Mouse (Mus musculus) cerebral cortex, adult 2 months (tissue): ENCODE results near the gene Ech1.

Experiments
- WGBS: fragments of 180-500 bp; shearing (Covaris S2); methylation state at CpG from one replicate; pipeline ENCODE4 v1.1.7; 2018; 5-methylcytosine and 5-hydroxymethylcytosine counted together

Ech1 gene

DNA sequence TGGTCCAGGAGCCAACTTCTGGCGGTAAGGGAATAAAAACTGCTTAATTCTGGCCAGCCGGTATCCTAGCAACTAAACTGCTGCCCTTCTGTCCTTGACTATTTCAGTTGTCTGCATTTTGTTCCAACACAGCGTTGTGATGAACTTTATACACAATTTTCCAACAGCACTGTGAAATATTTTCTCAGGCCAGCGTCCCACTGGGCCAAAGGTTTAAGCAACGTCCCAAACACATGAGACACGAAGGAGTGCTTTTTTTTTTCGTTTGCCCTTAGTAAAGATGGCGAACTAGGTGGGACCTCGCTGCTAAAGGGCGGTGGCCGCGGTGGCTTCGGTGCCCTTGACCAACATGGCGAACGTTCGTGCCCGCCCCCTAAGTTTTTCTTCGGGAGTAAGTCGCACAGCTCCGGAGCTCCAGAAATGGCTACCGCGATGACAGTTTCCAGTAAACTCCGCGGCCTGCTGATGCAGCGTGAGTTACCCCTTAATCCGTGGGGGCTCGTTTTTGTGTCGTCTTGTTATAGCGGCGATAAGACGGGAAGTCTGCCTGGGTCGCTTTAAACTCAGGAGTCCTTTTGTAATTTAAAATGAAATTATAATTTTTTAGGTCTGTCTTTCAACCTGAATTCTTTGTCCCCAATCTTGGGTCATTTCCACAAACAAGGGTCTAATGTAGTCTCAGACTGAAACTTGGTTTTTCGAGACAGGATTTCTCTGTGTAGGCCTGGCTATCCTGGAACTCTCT, at the start of gene Ech1:
TSS of gene Ech1 (plus strand) at position 277 of the 745 bp plus-strand sequence.
- WGBS = 2% methylated on average over 33 of the region's 33 CpGs

DNA sequence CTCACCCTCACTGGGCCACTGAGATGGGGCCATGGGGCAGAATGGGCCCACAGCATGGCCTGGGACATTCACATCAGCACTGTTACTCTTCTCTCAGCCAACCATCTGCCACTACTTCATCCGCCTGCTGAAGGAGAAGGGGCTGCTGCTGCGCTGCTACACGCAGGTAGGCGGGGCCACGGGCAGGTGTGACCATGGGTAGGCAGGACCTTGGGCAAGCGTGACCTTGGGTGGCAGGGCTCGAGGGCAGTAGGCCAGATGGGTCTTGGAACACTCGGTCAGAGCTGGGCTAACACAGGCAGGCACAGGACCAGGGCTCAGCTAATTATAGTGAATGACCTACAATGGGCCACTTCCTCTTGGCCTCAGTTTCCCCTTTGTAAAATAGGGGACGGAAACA, 46.2 kb upstream of the Ech1 start:
- WGBS = 78% methylated on average over 9 of the region's 9 CpGs

DNA sequence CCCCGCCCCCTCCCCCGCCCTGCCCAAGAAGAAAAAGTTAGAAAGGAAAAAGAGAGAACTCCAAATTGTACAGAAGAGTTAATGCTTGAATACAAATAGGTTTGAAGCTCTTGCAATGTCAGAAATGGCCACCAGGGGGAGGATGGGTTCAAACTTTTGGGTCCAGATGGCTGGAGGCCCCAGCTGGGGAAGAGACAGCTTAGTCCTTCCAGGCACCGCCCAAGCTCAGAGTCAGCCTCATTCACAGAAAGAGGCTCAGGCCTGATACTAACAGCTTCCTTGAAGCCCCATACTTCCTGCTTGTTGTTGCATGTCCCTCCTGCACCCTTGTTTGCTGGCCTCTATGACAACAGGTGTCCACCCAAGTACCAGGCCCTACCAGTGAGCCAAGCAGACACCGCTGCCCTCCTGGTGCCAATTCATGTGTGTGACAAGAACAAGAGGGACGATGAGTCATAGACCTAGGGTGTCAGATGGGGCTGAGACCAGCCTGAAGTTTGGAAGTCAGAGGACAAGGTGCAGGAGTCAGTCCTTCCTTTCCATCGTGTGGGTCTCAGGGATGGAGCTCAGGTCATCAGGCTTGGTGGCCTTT, 44.9 kb upstream of the Ech1 start:
- WGBS = 38% methylated on average over 6 of the region's 6 CpGs

DNA sequence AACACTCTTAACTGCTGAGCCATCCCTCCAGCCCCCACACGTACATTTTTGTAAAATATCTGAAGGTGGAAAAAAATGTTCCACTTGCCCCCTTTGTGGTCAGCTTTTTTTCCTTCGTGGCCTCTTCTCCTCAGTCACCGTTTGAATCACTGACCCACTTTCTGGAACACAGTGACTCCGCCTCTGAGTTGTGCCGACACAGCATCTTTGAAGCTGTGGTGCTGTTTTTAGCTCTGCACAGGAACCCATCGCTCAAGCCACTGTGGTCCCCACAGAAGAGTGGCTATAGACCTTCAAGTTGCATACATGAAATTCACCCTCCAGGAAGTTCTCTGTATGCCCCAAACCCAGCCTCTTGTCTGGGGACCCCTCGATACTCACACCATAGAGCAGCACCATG, 44.2 kb upstream of the Ech1 start:
- WGBS = 37% methylated on average over 7 of the region's 7 CpGs

DNA sequence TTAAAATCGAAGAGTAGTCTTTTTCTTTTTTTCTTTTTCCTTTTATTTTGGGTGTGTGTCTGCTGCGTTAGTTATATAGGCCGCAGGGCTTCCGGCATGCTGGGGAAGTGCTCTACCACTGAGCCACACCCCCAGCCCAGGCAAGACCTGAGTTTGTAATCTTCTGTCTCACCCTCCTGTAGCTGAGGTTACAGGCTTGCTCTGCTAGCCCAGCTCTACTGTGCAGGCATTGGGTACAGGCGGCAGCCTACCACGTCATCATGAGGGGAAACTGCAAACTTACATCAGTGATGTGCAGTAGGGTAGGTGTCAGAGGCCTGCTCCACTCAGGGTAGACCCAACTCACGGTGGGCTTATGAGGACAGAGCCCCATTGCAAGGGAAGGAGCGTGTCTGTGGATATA, 43.8 kb upstream of the Ech1 start:
- WGBS = 75% methylated on average over 8 of the region's 8 CpGs

DNA sequence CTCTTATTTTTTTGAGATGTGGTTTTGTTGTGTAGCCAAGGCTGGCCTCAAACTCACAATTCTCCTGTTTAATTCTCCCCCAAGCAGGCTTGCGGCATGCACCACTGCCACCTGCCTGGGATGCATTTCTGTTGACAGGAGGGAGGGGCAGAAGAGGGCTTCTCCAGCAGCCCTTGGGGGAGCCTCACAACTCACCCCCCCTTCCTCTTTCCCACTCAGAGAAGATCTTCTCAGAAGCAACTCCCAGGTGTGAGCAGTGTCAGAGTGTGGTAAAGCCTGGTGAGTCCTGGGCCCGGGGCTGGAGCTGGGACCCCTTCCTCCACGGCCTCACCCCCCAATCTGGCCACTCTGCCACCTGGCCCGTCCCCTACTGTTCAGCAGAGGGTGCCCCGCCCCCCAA, 39.9 kb upstream of the Ech1 start:
- 84% methylated on average over 5 of the region's 5 CpGs for WGBS

DNA sequence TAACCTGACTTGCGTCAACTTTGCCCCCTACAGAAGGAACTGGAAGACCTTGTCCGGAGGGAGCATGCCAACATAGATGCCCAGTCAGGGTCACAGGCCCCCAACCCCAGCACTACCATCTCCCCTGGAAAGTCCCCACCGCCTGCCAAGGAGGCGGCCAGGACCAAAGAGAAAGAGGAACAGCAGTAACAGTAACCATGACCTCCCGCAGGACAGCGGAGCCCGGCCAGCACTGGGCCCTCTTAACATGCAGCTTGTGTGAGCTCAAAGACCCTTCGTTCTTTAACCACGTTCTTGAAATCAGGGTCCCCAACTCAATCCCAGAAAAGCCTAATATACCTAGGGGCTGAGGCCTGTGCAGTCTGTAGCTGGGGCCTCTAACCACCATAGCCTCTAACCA, 37.1 kb upstream of the Ech1 start:
- WGBS = 91% methylated on average over 9 of the region's 9 CpGs

DNA sequence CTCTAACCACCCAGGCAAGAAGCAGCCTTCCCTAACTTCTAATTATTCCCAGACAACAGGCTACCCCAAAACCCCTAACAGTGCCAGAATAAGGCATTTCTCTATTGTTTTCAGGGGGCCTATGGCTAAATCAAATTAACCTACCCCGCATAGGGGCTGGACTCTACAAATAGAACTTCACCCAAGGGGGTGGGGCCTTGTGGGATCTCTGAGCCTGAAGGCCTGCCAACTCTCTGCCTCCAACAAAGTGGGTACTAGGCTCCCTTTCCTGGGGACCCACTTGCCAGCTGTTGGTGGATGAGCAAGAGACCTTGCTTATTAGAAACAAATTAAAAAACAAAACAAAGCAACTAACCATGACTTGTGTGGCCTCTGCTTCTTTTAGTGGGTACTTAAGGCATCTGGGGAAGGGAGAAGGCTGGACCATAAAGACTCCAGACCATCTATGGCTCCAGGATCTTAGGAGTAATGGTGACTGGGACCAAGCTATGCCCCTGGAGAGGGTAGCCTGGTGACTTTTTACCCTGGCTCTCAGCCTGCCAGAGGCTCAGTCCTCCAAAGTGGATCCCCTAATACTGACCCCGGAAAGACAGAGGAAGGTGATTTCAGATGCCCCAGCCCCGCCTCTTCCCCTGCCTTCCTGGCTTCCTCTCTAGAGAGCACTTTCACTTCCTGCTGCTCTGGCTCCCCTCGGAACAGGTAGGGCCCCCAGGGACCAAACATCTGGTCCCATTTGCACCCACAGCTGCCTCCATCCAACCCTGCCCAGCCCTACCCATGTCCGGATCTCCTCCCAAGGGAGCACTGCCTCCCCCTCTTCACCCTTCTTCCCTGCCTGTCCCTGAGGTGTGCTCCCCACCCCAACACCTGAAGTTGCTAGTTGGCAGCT, 36.5 kb upstream of the Ech1 start, which contains the start of gene Rinl:
TSS of gene Rinl (plus strand) at position 663 of the 889 bp plus-strand sequence.
- WGBS = 80% methylated on average over 5 of the region's 5 CpGs

DNA sequence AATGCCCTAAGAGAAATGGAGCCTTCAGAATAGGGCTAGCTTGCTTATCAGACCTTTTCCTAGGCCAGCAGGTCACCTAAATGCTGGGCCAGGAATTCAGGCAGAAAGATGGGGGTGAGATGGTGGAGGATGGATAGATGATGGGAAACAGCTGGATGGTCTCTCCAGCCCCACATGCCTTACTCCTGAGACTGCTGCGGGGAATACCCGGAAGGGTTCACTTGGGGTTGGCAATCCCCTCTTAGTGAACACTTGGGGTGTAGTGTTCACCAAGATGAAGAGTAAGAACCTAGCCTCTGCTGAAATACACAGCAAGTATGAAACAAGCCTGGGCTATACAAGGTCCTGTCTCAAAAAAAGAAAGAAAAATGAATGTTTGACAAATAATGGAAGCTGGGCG, 35.8 kb upstream of the Ech1 start:
- WGBS = 93% methylated on average over 3 of the region's 3 CpGs

DNA sequence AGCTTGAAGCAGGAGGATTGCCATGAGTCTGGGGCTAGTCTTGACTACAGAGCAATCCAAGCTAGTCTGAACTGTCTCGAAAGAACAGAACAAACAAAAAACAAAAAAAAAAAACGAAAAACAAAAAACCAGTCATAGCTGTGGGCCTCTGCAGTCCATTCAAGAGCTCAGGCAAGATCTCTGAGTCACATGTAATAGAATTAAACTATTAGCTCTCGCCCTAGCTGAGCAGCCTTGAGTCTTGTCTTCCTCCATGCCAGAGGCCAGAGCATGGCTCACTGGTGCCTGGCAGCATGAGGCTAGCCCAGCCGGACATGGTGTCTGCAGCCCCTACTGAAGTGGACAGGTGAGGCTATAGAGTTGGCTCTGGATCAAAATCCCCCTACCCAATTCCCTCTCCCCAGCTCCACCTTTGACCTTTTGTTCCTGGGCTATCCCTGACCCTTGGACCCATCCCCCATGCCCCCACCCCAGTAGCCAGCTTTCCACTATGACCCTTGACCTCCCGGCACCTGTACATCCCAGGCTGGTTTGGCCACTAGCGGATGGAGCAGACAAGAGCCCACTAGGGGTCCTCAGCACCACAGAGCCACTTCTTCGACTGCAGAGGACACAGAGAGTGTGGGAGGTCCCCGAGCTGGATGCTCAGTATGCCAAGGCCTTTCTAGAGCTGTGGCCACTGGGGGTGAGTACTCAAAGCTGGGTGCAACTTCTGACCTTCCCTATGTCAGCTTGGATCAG, 34.8 kb upstream of the Ech1 start:
- WGBS = 64% methylated on average over 8 of the region's 8 CpGs

DNA sequence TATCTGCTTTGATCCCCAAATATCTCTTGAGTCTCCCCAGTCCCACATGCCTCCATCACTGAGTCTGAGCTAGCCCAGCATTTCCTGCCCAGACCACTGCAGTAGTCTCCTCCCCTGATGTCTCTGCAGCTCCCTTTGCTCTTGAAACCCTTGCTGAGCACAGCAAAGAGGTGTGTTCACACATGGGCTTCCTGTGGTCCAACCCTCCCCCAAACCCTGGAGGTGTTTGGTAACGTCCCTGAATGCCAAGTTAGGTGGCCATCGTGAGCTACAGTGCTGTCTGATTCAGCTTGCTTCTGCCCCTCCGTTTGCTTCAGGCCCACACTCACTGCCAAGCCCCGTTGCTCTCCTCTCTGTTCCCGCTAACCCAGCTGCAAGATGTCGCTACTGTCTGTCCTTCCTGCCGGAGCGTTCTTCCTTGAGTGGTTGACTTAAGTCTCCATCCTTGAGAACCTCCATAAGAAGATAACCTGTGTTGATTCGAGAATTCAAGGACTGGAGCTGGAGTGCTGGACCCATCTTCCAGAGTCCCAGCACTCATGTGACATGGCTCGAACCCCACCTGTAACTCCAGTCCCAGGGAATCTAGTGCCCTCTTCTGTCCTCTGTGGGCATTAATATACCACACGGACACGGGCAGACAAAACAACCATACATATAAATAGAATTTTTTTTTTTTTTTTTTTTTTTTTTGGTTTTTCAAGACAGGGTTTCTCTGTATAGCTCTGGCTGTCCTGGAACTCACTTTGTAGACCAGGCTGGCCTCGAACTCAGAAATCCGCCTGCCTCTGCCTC, 32.4 kb upstream of the Ech1 start:
- 72% methylated on average over 14 of the region's 14 CpGs for WGBS

DNA sequence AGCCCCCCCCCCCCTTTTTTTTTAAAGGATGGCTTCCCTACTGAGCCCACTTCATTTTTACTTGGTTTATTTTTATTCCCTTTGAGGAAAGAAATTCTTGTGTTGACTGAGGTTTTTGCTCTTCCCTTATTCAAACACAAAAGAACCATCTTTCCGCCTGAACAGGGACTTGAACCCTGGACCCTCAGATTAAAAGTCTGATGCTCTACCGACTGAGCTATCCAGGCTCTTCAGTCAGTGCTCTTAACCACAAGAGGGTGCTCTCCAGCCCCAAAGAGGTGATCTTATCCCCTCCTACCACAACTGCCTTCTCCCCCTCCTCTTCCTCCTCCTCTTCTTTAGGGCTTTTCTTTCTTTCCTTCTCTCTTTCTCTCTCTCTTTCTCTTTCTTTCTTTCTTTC, 31.2 kb upstream of the Ech1 start:
- WGBS = 36% methylated on average over 2 of the region's 2 CpGs

DNA sequence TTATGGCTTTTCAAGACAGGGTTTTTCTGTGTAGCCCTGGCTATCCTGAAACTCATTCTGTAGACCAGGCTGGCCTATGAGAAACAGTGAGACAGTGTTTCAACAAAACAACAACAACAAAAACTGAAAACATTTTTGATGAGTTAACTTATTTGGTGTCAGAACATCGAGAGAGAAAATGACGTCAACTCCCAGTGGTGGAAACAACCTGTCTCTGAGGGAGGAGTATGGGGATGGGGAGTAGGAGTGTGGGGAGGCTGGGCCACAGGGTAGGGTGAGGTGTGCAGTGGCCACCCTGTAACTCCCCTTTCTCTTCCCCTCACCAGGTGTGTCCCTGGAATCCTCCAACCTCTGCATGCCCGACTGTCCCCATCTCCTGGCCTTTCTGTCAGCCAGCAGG, 30.5 kb upstream of the Ech1 start:
- WGBS = 91% methylated on average over 3 of the region's 3 CpGs

DNA sequence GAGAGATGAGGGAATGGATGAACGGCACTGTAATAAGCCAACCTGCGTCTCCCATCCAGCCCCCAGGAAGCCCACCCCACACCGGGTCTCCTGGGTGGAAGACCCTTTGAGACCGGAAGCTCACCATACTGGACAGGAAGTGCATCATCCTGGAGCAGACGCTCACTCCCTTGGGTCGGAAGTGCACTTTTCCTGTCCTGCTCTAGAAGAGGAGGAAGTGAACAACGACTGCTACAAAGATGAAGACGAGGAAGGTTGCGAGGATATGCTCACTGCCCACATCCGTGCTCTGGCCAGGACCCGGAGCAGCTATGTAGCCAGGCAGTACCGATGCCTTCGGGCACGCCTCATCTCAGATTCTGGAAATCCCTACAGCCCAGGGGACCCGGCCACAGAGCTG, 29.2 kb upstream of the Ech1 start:
- 72% methylated on average over 15 of the region's 15 CpGs for WGBS

DNA sequence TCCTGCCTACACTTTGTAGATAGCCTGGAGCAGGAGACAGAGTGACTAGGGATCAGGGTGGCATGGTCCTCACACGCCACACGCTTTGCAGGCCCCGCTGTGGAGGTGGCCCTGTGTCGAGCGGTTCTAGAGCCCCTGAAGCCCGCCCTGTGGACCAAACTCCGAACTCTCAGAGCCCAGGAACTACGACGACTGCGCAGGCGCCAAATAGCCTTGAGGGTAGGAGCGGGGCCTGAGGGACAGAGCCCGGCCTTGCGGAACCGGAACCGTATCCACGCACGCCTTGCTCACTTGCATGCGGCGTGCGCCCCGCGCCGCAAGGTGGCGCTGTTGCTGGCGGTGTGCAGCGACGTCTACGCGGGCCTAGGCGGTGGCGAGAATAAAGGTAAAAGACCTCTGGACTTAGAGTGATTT, 28.4 kb upstream of the Ech1 start:
- WGBS = 14% methylated on average over 32 of the region's 32 CpGs

DNA sequence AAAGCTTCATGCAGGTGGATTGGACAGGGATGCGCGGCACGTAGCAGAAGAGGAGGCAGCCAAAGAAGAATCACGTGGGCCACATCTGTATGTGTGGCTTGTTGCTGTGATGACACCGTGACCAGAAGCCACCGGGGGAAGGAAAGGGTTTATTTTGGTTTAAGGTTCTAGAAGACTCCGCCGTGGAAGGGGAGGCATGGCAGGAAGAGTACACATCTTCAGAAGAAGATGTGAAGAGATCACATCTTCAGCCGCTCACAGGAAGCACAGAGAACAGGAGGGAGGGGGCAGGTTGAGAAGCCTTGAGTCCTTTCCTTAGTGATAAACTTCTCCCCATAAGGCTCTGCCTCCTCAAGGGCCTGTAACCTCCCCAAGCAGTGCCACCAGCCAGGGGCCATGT, 25.0 kb upstream of the Ech1 start:
- 94% methylated on average over 9 of the region's 9 CpGs for WGBS

DNA sequence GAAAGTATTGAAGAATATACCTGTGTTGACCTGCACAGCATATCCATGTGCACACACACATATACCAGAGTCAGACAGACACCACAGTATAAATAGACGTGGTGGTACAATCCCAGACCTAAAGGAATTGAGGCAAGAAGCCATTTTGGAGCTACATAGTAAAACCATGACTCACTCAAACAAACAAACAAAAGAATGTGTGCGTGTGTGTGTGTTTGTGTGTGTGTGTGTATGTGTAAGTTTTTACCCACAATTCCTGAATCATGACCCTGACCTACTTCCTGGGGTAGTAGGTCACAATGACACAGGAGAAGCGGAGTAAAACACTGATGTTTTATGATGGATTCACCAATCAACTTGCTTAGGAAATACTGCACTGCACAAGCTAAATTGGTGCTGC, 23.6 kb upstream of the Ech1 start:
- 43% methylated on average over 3 of the region's 3 CpGs for WGBS

DNA sequence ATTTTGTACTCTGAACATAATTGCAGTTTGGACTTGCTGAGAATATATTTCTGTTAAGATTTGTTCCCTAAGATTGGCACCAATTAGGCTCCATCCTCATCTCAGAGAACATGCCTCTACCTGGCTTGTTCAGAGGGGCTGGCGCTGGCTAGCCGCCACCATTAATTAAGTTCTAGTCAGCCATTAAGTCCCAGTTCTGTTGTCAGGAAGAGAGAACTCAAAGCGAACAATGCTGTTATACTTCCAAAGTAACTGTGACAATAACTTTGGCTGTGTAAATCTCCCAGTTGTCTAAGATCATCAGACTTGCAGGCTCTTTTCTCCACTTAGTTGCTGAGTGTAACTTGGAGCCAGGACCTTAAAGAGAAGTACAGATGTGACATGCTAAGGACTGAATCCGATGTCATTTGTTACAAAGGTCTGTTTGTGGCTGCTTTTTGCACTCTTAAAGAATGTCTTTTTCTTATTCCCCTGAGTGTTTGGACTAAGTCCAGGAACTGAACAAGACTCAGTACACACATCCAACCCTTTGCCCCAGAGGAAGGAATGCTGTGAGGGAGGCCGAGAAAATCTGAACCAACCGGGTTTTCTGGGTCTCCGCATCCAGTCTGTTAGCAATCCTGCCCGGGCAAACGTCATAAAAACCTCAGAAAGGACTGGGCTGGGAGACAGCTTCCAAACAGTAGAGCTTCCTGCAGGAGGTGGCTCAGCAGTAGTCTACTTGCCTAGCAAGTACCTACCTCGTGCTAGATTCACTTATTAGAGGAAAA, 22.9 kb upstream of the Ech1 start:
- WGBS = 20% methylated on average over 10 of the region's 10 CpGs

DNA sequence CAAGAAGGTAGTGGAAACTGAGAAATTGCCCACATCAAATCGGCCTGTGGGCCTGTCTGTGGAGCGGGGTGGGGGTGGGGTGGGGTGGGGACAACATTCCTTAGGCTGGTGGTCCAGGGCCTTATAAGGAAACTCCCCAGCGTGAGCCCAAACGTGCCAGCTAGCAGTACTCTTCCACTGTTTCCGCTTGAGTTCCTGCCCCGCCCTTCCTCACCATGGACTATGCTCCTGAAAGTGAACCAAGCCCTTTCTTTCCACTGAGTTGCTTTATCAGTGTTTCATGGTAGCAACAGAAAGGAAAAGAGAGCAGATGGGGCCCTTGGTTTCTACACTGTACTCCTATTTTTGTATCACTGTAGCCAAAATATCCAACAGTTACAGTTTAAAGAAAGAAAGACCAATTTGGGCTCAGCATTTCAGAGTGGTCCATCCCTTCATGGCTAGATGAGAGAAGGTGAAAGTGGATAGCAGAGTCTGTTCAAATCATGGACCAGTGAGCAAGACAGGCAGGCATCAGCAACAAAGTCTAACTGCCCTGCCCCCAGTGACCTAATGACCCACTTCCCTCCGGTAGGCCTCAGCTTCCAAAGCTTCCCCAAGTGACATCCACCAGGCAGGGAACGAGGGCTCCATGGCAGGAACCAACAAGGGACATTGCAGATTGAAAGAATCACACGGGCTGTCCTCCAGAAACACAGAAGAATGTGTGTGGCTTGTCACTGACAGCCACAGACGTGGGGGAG, 22.0 kb upstream of the Ech1 start:
- 26% methylated on average over 10 of the region's 10 CpGs for WGBS

DNA sequence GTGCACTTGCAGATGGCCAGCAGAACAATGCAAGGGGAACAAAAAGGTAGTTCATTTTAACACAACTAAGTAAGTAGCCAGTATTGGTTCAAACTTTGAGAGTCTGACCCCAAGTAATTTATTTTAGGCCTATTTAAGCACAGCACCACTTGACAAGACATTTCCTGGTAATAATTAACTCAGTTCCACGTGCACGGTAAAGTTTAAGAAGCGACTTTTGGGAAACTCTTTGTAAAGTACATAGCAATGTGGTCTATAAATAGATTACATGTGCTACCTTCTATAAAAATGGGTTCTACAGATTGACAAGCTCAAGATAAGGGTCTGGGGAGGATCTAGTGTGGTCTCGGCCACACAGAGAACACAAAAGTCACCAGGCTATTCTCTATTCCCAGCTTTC, 21.3 kb upstream of the Ech1 start:
- WGBS = 76% methylated on average over 4 of the region's 4 CpGs
